Mouse (Mus musculus) embryonic facial prominence, embryonic 12.5 days (tissue): ENCODE measurements around the gene Lpar5. TPM values are rescaled to one million over a fixed set of nuclear protein-coding genes. Genes with fewer than 3 reads are reported as not detected.

ENCODE experiments used
- ATAC-seq: fragments of 200-750 bp; cut with Nextera tagmentation; 2 replicates; pipeline ENCODE4 v1.8.0; 2017; ENCODE audit not compliant: insufficient number of reproducible peaks, insufficient read depth, low FRiP score, low TSS enrichment
- H3K27ac ChIP-seq: fragments of 300-500 bp; sonication (generic); 2 replicates; pipeline ENCODE4 v1.5.1; 2016; ENCODE audit warnings: mild to moderate bottlenecking
- H3K27me3 ChIP-seq: fragments of 300-500 bp; sonication (generic); 2 replicates; pipeline ENCODE4 v1.6.1; 2016; ENCODE audit warnings: mild to moderate bottlenecking, moderate library complexity
- H3K36me3 ChIP-seq: fragments of 300-500 bp; sonication (generic); 2 replicates; pipeline ENCODE4 v1.6.1; 2016; ENCODE audit warnings: mild to moderate bottlenecking
- H3K4me1 ChIP-seq: fragments of 300-500 bp; sonication (generic); 2 replicates; pipeline ENCODE4 v1.6.1; 2016
- H3K4me2 ChIP-seq: fragments of 300-500 bp; sonication (generic); replicated peaks from 2 replicates; pipeline ENCODE4 v1.6.1; 2016; ENCODE audit warnings: mild to moderate bottlenecking, moderate library complexity
- H3K4me3 ChIP-seq: fragments of 300-500 bp; sonication (generic); 2 replicates; pipeline ENCODE4 v1.5.1; 2016; ENCODE audit warnings: mild to moderate bottlenecking
- H3K9ac ChIP-seq: fragments of 300-500 bp; sonication (generic); 2 replicates; pipeline ENCODE4 v1.6.1; 2016; ENCODE audit warnings: mild to moderate bottlenecking, moderate library complexity
- H3K9me3 ChIP-seq: fragments of 300-500 bp; sonication (generic); 2 replicates; pipeline ENCODE4 v1.6.1; 2016; ENCODE audit warnings: mild to moderate bottlenecking, moderate library complexity
- WGBS: fragments of 180-500 bp; shearing (Covaris S2); methylation state at CpG from one replicate; pipeline ENCODE4 v1.1.7; 2016; 5-methylcytosine and 5-hydroxymethylcytosine counted together
- microRNA-seq: library from miRNA; unstranded; fragments of <30 nt; microRNA quantifications from one replicate; pipeline ENCODE4, GENCODE M21; 2017
- polyA plus RNA-seq: library from polyadenylated mRNA; unstranded; fragments of >200 nt; fragmentation: Nextera tagmentation; extraction: Ambion mirVana; gene quantifications from 2 replicates; pipeline ENCODE4 v1.2.1, GENCODE M21; 2016

Lpar5 gene
- polyA plus RNA-seq, 1 experiment from 2014 or later, result 0.61 TPM

GRCm38 (mm10) chr6:125131302-125132156 lies 63.8 kb downstream of the Lpar5 start, which contains the start of gene Nop2:
Gene Nop2 (plus strand): TSS chr6:125131909.
- peak within 1 kb of the TSS; percentile 70 for H3K4me2 ChIP-seq
- H3K4me1 ChIP-seq, result peaks cover 9% of the 10 kb centered on the region
- no peaks in the 10 kb centered on the region for H3K9me3 ChIP-seq
- H3K27ac ChIP-seq, result peak within 1 kb of the TSS; percentile 85
- H3K27me3 ChIP-seq, result no peaks in the 10 kb centered on the region
- peak within 1 kb of the TSS; percentile 79 for H3K4me3 ChIP-seq
- WGBS, result under 1% methylated on average over 66 of the region's 66 CpGs
- peak; percentile 84 for ATAC-seq
- peak within 1 kb of the TSS; percentile 67 for H3K9ac ChIP-seq
- peaks cover 66% of the 10 kb centered on the region for H3K36me3 ChIP-seq

Small RNA genes within 50 kb of the gene (microRNA-seq; reads per million reads assigned to microRNA genes)
- gene Mir7045, result not detected

Other genes with a start within 250 kb of the Lpar5 start
- gene Usp5, start 238.4 kb upstream of the Lpar5 start, polyA plus RNA-seq, result 191 and 197 TPM in 2 replicates
- 157 and 166 TPM in 2 replicates for gene Cdca3, start 238.4 kb upstream of the Lpar5 start, polyA plus RNA-seq
- gene Gnb3, start 227.6 kb upstream of the Lpar5 start, polyA plus RNA-seq, result 0.58 and 1.0 TPM in 2 replicates
- 61.7 and 68.9 TPM in 2 replicates for gene P3h3, start 210.2 kb upstream of the Lpar5 start, polyA plus RNA-seq
- 3.4 and 3.6 TPM in 2 replicates for gene Gpr162, start 203.9 kb upstream of the Lpar5 start, polyA plus RNA-seq
- gene Cd4, start 179.7 kb upstream of the Lpar5 start, polyA plus RNA-seq, result 0.09 and 0.39 TPM in 2 replicates
- gene Lag3, start 156.2 kb upstream of the Lpar5 start, polyA plus RNA-seq, result 3.1 and 4.1 TPM in 2 replicates
- 390 and 395 TPM in 2 replicates for gene Ptms, start 147.8 kb upstream of the Lpar5 start, polyA plus RNA-seq
- gene Mlf2, start 136.5 kb upstream of the Lpar5 start, polyA plus RNA-seq, result 419 and 427 TPM in 2 replicates
- gene Cops7a, start 102.4 kb upstream of the Lpar5 start, polyA plus RNA-seq, result 119 and 121 TPM in 2 replicates
- 5.5 and 6.2 TPM in 2 replicates for gene Pianp, start 71.2 kb upstream of the Lpar5 start, polyA plus RNA-seq
- 22.3 and 24.4 TPM in 2 replicates for gene Zfp384, start 58.8 kb upstream of the Lpar5 start, polyA plus RNA-seq
- 165 and 176 TPM in 2 replicates for gene Ing4, start 28.2 kb upstream of the Lpar5 start, polyA plus RNA-seq
- gene Acrbp, start 18.2 kb upstream of the Lpar5 start, polyA plus RNA-seq, result 17.6 and 21.0 TPM in 2 replicates
- 90.0 and 104 TPM in 2 replicates for gene Chd4, start 28.1 kb downstream of the Lpar5 start, polyA plus RNA-seq
- gene Nop2, start 64.0 kb downstream of the Lpar5 start, polyA plus RNA-seq, result 68.0 and 70.1 TPM in 2 replicates
- gene Iffo1, start 77.3 kb downstream of the Lpar5 start, polyA plus RNA-seq, result 19.1 and 24.0 TPM in 2 replicates
- gene Gapdh, start 98.5 kb downstream of the Lpar5 start, polyA plus RNA-seq, result 1,846 and 1,855 TPM in 2 replicates
- 186 and 191 TPM in 2 replicates for gene Ncapd2, start 123.8 kb downstream of the Lpar5 start, polyA plus RNA-seq
- gene Mrpl51, start 123.9 kb downstream of the Lpar5 start, polyA plus RNA-seq, result 191 and 206 TPM in 2 replicates
- gene Vamp1, start 147.6 kb downstream of the Lpar5 start, polyA plus RNA-seq, result 4.9 and 5.1 TPM in 2 replicates
- gene Tapbpl, start 163.9 kb downstream of the Lpar5 start, polyA plus RNA-seq, result 2.2 and 2.5 TPM in 2 replicates
- 1.8 and 3.1 TPM in 2 replicates for gene Cd27, start 169.1 kb downstream of the Lpar5 start, polyA plus RNA-seq
- 0.20 and 0.29 TPM in 2 replicates for gene Tuba3a, start 218.1 kb downstream of the Lpar5 start, polyA plus RNA-seq
- 27.2 and 28.2 TPM in 2 replicates for gene Ltbr, start 246.0 kb downstream of the Lpar5 start, polyA plus RNA-seq